Mouse (Mus musculus) bone marrow macrophage, adult 2 months (primary cell): ENCODE results near the gene Ell. TPM values are rescaled to one million over a fixed set of nuclear protein-coding genes. Genes with fewer than 3 reads are reported as not detected.

Experiments used
- H3K27ac ChIP-seq: 2 replicates; pipeline ENCODE4 v1.5.1; 2012; ENCODE audit warnings: low read depth, low read length; ENCODE audit not compliant: insufficient read depth
- H3K4me1 ChIP-seq: 2 replicates; pipeline ENCODE4 v1.6.1; 2012; ENCODE audit warnings: low read length; ENCODE audit not compliant: control insufficient read depth, insufficient read depth
- H3K4me3 ChIP-seq: 2 replicates; pipeline ENCODE4 v1.5.1; 2012; ENCODE audit warnings: mild to moderate bottlenecking, low read length, moderate library complexity; ENCODE audit not compliant: insufficient read depth
- CTCF ChIP-seq: IDR thresholded peaks from 2 replicates; pipeline ENCODE4 v1.5.1; 2012; ENCODE audit warnings: low read depth, mild to moderate bottlenecking, low read length, moderate library complexity
- POLR2A ChIP-seq: IDR thresholded peaks from 2 replicates; pipeline ENCODE4 v1.6.1; 2012; ENCODE audit warnings: mild to moderate bottlenecking, low read depth, low read length, borderline replicate concordance
- polyA plus RNA-seq: library from polyadenylated mRNA; stranded (reverse); fragments of >200 nt; gene quantifications from 2 replicates; pipeline ENCODE4 v1.2.4, GENCODE M21; 2012; ENCODE audit not compliant: missing spikeins, insufficient read depth, insufficient read length

The Ell gene
- polyA plus RNA-seq, 1 experiment, result 17.1 TPM

DNA sequence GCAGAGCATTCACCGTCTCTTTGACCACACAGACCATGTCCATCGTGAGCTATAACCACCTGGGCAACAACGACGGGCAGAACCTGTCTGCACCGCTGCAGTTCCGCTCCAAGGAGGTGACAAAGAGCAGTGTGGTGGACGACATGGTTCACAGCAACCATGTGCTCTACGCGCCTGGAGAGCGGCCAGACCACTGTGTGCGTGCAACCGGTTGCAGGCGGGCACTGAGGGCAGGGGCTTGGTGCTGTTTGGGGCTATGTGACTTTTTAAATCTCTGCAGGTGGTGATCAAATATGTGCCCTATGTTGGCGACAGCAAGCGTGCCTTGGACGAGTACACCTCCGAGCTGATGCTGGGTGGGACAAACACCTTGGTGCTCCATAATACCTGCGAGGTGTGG lies 57.0 kb downstream of the Ell start:
- TF ChIP-seq CTCF, result no peak
- no peak for TF ChIP-seq POLR2A
- peaks cover 19% of the 10 kb centered on the region for H3K4me1 ChIP-seq
- no peak overlapping the region for H3K27ac ChIP-seq
- no peak overlapping the region for H3K4me3 ChIP-seq

- H3K27ac ChIP-seq, result no peak overlapping the region
- no peak overlapping the region for H3K4me3 ChIP-seq
- TF ChIP-seq POLR2A, result no peak
- TF ChIP-seq CTCF, result no peak
- peaks cover 23% of the 10 kb centered on the region for H3K4me1 ChIP-seq
Observed at GRCm38 (mm10) chr8:70596775-70597416, 57.6 kb downstream of the Ell start.

DNA sequence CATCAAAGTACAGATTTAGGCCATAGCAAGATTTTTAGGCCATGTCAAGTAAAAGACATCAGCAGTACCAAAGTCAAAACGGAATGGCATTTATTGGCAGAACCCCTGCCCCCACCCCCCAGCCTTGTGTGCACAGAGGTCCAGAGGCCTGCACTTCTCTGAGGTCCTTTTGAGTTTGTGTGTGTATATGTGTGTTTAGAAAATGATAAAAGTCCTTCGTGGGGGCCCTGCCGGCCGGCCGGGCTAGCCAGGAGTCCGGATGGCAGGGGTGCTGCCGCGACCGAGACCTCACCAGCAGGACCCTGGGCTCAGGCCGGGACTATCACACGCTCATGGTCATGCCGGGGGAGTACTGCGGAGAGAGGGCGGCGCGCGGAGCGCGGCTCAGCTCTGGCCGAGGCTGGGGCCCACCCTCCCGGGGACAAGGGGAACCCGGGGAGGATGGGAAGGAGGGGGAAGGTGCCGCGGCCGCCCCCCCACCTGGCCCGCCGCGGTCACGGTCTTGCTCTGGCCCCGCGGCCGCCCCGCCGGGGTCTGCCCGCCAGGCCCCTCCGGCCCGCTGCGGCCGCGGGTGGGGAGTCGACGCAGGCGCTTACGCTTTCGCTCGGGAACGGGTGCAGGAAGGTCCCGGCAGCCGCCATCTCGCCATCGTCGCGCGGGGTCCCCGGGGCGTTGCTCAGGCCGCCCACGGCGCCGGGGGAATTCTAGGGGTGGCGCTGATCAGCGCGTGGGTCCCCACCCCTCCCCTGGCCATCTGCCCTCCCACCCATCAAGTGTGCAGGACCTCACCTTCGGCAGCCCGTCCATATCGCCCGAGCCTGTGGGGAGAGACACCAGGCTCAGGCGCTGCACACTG lies 58.4 kb downstream of the Ell start:
- Histone ChIP-seq H3K4me3 (no peak overlapping the region), H3K27ac (no peak overlapping the region), H3K4me1 (peaks cover 23% of the 10 kb centered on the region)
- TF ChIP-seq POLR2A (no peak), CTCF (no peak)

GRCm38 (mm10) chr8:70598283-70598682 lies 59.0 kb downstream of the Ell start:
- H3K4me1 ChIP-seq, result peaks cover 23% of the 10 kb centered on the region
- H3K4me3 ChIP-seq, result no peak overlapping the region
- H3K27ac ChIP-seq, result no peak overlapping the region
- TF ChIP-seq POLR2A (no peak), CTCF (no peak)

DNA sequence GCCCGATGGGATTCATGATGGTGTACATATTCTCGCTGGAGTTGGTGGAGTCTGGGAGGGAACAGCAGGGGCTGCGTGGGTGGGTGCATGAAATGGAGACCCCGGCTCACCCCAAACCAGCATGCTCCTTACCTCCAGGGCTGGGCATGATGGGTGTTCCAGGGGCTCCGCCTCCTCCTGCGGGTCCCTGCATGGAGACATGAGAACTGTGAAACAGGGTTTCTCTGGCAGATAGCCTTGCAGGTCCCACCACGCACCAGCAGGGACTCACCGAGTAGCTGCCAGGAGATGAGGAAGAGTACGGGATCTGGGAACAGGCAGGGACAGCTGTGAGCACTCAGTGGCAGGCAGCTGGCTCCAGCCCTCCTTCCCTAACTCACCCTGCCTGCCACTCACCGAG lies 59.5 kb downstream of the Ell start:
- Histone ChIP-seq H3K4me1 (peaks cover 20% of the 10 kb centered on the region), H3K27ac (no peak overlapping the region), H3K4me3 (no peak overlapping the region)
- TF ChIP-seq CTCF (no peak), POLR2A (no peak)

DNA sequence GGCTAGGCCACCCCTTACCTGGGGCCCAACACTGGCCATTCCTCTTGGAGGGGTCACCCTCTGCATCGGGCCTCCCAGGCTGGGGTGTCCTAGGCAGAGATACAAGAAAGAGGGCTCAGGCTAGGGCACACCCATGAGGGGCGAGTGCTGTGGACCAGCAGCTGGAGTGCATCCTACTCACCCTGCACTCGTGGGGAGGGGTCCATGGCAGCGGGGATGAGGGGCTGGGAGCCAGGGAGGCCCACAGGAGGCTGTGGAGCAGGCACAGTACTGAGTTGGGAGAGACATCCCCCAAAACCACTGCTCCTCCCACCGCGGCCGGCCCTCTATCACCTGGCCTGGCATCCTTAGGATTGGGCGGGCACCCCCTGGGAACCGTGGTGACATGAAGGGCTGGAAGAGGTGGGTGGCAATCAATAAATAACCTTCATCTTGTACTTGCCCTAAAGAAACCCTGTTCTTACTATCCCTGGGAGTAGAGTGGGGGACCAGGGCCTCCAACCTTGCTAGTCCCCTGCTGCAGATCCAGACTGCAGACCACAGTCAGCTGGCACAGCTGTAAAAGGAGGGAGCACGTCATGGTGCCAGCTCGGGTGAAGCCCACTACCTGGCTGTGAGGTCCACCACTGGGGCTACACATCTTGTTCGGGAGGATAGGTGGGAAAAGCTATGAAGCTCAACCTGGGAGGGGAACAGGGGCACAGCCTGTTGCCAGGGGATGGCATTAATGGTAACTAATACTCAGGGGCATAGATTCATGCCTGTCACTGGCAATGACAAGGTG lies 60.4 kb downstream of the Ell start:
- H3K4me1 ChIP-seq, result peaks cover 22% of the 10 kb centered on the region
- TF ChIP-seq CTCF (no peak), POLR2A (no peak)
- no peak overlapping the region for H3K27ac ChIP-seq
- no peak overlapping the region for H3K4me3 ChIP-seq

DNA sequence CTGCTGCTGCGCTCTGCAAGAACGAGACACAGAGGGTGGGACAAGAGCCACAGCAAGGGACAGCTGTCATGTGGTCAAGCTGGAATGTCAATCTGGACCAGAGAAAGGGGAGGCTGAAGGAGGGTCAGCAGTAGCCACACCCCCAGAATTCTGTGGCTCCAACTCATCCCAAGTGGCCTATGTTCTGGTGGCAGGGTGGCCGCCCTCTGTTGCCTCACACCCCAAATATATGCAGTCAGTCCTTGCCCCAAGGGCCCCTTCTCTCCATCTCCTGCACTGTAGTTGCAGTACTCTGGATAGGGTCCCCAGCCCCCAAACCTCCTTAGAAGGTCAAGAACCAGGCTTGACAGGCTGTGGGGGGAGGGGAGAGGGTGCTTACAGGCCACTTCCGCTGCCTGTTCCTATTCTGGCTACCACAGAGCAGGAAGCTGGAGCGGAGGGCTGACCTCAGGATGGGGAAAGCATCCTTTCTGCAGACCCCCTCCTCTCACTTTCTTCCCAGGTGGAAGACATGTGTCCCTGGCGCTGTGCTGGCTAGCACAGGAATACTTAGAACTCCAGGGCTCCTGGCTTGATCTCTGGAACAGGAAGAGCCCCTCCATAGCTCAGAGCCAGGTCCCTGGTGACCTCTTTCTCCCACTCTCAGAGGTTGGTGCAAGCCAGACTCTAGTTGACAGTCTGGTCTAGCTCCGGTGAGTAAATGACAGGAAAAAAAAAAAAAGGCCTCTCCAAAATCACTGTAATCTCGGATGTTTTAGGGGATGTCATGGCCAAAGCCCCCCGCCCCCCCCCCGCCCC lies 61.4 kb downstream of the Ell start:
- Histone ChIP-seq H3K4me1 (peaks cover 20% of the 10 kb centered on the region), H3K27ac (peak overlapping the region; percentile 21; the same call in 1 of the 2 replicates), H3K4me3 (no peak overlapping the region)
- TF ChIP-seq CTCF, result 0 out of 2 replicates have a peak, but pooled peaks have one; percentile 5
- TF ChIP-seq POLR2A, result no peak

- no peak overlapping the region for H3K27ac ChIP-seq
Observed at GRCm38 (mm10) chr8:70601271-70601649, 62.0 kb downstream of the Ell start.

DNA sequence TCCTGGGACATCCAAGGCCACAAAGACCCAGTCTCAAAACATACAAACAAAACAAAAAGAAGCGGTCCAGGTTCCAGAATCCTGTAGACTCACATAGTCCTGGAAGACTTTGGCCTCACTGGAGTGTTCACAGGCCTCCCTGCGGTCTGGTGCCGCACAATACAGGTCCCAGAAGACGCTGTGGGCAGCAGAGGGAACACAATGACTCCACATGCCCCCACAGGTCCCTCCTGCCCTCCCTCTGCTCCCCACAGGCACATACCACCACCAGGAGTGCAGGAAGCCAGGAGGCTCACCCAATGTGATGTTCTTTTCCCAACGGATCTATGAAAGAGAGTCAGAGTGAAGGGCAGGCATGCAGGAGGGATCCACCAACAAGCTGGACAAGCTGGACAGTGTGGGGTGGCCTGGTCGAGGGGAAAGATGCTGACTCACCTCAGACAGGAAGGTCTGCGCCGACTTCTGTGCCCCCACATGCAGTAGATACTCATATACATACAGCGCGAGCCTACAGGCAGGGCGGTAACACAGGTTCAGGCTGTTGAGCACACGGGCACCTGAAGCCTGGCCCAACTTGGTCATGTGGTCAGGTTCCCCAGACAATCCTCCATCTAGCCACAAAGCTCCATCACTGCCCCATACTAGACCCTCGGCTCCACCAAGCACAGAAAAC lies 63.0 kb downstream of the Ell start:
- Histone ChIP-seq H3K4me3 (no peak overlapping the region), H3K4me1 (peaks cover 31% of the 10 kb centered on the region), H3K27ac (no peak overlapping the region)
- TF ChIP-seq POLR2A, result no peak
- no peak for TF ChIP-seq CTCF

More at GRCm38 (mm10) chr8:70601271-70601649, 62.0 kb downstream of the Ell start:
- no peak for TF ChIP-seq CTCF
- TF ChIP-seq POLR2A, result no peak
- Histone ChIP-seq H3K4me3 (no peak overlapping the region), H3K4me1 (peaks cover 24% of the 10 kb centered on the region)

GRCm38 (mm10) chr8:70604558-70604957 lies 65.3 kb downstream of the Ell start:
- Histone ChIP-seq H3K4me3 (no peak overlapping the region), H3K27ac (no peak overlapping the region), H3K4me1 (peaks cover 34% of the 10 kb centered on the region)
- no peak for TF ChIP-seq POLR2A
